Mouse (Mus musculus) hindbrain, embryonic 11.5 days (tissue): Measurements from ENCODE around the gene Frrs1. TPM values are rescaled to one million over a fixed set of nuclear protein-coding genes. Genes with fewer than 3 reads are reported as not detected.
A peak's percentile ranks its signal among the peaks of the same experiment; 100 is the strongest.

Experiments used
- ATAC-seq: fragments of 200-750 bp; cut with Nextera tagmentation; 2 replicates; pipeline ENCODE4 v1.8.0; 2017; ENCODE audit warnings: mild to moderate bottlenecking, moderate TSS enrichment, moderate library complexity; ENCODE audit not compliant: low FRiP score
- DNase-seq: peaks from one replicate; pipeline ENCODE4 v3.0.0-alpha.2; 2015; ENCODE audit warnings: low spot score
- H3K27ac ChIP-seq: fragments of 300-500 bp; sonication (generic); 2 replicates; pipeline ENCODE4 v1.5.1; 2014; ENCODE audit warnings: mild to moderate bottlenecking, low read depth, low read length
- H3K27me3 ChIP-seq: fragments of 300-500 bp; sonication (generic); 2 replicates; pipeline ENCODE4 v1.6.1; 2014; ENCODE audit warnings: mild to moderate bottlenecking, low read length, moderate library complexity, mixed read lengths; ENCODE audit not compliant: control insufficient read depth, insufficient read depth
- H3K36me3 ChIP-seq: fragments of 300-500 bp; sonication (generic); 2 replicates; pipeline ENCODE4 v1.6.1; 2014; ENCODE audit warnings: mild to moderate bottlenecking, low read length, moderate library complexity, mixed read lengths; ENCODE audit not compliant: control insufficient read depth, insufficient read depth
- H3K4me1 ChIP-seq: fragments of 300-500 bp; sonication (generic); replicated peaks from 2 replicates; pipeline ENCODE4 v1.6.1; 2014; ENCODE audit warnings: low read length, mixed read lengths; ENCODE audit not compliant: control insufficient read depth, insufficient read depth
- H3K4me2 ChIP-seq: fragments of 300-500 bp; sonication (generic); replicated peaks from 2 replicates; pipeline ENCODE4 v1.6.1; 2014; ENCODE audit warnings: mild to moderate bottlenecking, low read depth, low read length
- H3K4me3 ChIP-seq: fragments of 300-500 bp; sonication (generic); 2 replicates; pipeline ENCODE4 v1.5.1; 2014; ENCODE audit warnings: low read depth, low read length
- H3K9ac ChIP-seq: fragments of 300-500 bp; sonication (generic); 2 replicates; pipeline ENCODE4 v1.6.1; 2014; ENCODE audit warnings: low read depth, low read length
- H3K9me3 ChIP-seq: fragments of 300-500 bp; sonication (generic); 2 replicates; pipeline ENCODE4 v1.6.1; 2016; ENCODE audit warnings: low read length; ENCODE audit not compliant: control insufficient read depth
- WGBS: fragments of 180-500 bp; shearing (Covaris S2); extraction: QIAGEN DNeasy Blood & Tissue Kit; methylation state at CpG from one replicate; pipeline ENCODE4 v1.1.7; 2014; 5-methylcytosine and 5-hydroxymethylcytosine counted together
- polyA plus RNA-seq: library from polyadenylated mRNA; unstranded; fragments of >200 nt; fragmentation: Nextera tagmentation; extraction: Ambion mirVana; gene quantifications from 2 replicates; pipeline ENCODE4 v1.2.1, GENCODE M21; 2014

Frrs1 gene
- polyA plus RNA-seq, 1 experiment from 2014 or later, result 9.5 TPM

DNA sequence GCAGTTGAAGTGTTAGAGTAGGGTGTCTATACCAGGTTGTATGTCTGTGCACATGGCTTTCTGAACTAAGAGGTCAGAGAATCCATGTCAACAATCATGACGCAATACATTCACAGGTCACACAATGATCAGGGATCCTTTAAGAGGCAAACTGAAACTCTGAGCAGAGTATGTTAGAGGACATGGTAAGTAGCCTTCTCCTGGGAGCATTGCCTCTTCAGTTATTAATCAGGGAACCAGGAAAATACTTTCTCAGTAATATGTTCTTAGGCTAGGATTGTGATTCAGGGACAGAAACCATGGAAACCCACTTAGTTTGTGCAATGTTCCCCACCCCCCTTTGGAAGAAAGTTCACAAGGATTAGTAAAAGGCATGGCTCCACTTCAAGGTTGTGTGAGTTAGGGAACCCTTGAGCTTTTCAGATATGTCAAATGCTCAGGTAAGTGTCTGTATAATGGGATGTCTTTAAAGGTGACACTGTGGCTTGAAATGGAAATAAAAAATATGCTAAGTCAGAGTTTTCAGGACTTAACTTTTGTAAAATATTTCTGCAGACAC is 82.4 kb downstream of the Frrs1 start:
- Histone ChIP-seq H3K9ac (no peak overlapping the region), H3K27me3 (no peaks in the 10 kb centered on the region), H3K36me3 (no peaks in the 10 kb centered on the region), H3K4me2 (no peak overlapping the region), H3K27ac (no peak overlapping the region), H3K4me3 (no peak overlapping the region), H3K4me1 (no peaks in the 10 kb centered on the region), H3K9me3 (no peaks in the 10 kb centered on the region)
- ATAC-seq, result no peak
- WGBS, result 96% methylated on average over 1 of the region's 1 CpGs
- no peak for DNase-seq

DNA sequence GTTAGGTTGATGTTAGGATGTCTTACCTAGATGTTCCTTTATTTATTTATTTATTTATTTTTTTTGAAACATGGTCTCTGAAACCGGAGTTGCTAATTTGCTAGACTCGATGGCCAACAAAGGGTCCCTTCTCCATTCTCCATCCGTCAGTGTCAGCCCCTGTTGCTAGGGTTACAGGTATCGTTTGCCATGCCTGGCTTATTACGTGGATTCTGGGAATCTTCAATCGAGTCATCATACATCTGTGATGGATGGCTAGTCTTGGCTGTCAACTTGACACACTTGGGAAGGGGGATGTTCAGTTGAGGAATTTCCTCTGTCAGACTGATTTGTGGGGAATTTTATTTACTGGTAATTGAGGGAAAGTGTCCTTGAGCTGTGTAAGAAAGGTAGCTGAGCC is 83.5 kb downstream of the Frrs1 start:
- H3K27me3 ChIP-seq, result no peaks in the 10 kb centered on the region
- ATAC-seq (peak; percentile 63; the same call in 1 of the 2 replicates), DNase-seq (no peak)
- no peak overlapping the region for H3K27ac ChIP-seq
- no peaks in the 10 kb centered on the region for H3K9me3 ChIP-seq
- no peak overlapping the region for H3K4me3 ChIP-seq
- H3K9ac ChIP-seq, result no peak overlapping the region
- no peaks in the 10 kb centered on the region for H3K36me3 ChIP-seq
- no peak overlapping the region for H3K4me2 ChIP-seq
- 54% methylated on average over 6 of the region's 6 CpGs for WGBS
- H3K4me1 ChIP-seq, result no peaks in the 10 kb centered on the region

- 90% methylated on average over 4 of the region's 4 CpGs for WGBS
- Histone ChIP-seq H3K27ac (no peak overlapping the region), H3K9me3 (no peaks in the 10 kb centered on the region), H3K4me1 (no peaks in the 10 kb centered on the region), H3K4me3 (no peak overlapping the region), H3K27me3 (no peaks in the 10 kb centered on the region), H3K9ac (no peak overlapping the region), H3K36me3 (no peaks in the 10 kb centered on the region), H3K4me2 (no peak overlapping the region)
- no peak for ATAC-seq
- no peak for DNase-seq
Measured at GRCm38 (mm10) chr3:116943422-116943821, 84.2 kb downstream of the Frrs1 start.

- no peaks in the 10 kb centered on the region for H3K27me3 ChIP-seq
Measured at GRCm38 (mm10) chr3:116946476-116946875, 87.2 kb downstream of the Frrs1 start.

DNA sequence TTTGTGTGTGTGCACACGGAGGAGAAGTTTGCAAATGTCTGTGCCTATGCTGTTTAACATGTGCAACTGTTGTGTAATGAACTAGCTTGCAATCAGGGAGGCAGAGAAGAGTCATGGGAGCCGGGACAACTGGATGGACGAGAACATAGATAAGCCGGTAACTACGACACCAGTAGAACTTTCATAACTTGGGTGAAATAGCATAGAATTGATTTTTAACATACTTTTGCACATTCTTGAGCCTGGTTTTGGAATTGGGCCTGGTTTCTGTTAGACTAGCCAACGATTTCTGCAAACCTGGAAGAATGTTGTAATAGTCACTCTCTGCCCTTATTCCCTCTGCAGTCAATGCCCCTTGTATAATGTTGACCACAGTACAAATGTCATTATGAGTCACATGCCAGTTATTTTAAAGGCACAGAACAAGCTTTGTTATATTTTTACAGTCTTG is 91.4 kb downstream of the Frrs1 start:
- WGBS, result 86% methylated on average over 6 of the region's 6 CpGs
- no peaks in the 10 kb centered on the region for H3K9me3 ChIP-seq
- no peak for DNase-seq

More at GRCm38 (mm10) chr3:116946476-116946875, 87.2 kb downstream of the Frrs1 start:
- no peak for DNase-seq
- H3K4me3 ChIP-seq, result no peak overlapping the region
- H3K27ac ChIP-seq, result no peak overlapping the region
- H3K36me3 ChIP-seq, result no peaks in the 10 kb centered on the region
- no peak overlapping the region for H3K4me2 ChIP-seq
- H3K9ac ChIP-seq, result no peak overlapping the region
- 87% methylated on average over 4 of the region's 4 CpGs for WGBS
- H3K4me1 ChIP-seq, result no peaks in the 10 kb centered on the region
- no peak for ATAC-seq
- H3K9me3 ChIP-seq, result no peaks in the 10 kb centered on the region

GRCm38 (mm10) chr3:116951489-116951888 is 92.2 kb downstream of the Frrs1 start:
- H3K36me3 ChIP-seq, result no peaks in the 10 kb centered on the region
- H3K4me3 ChIP-seq, result no peak overlapping the region
- H3K9ac ChIP-seq, result no peak overlapping the region
- no peak for ATAC-seq
- no peak overlapping the region for H3K4me2 ChIP-seq
- no peak overlapping the region for H3K27ac ChIP-seq
- H3K9me3 ChIP-seq, result no peaks in the 10 kb centered on the region
- H3K27me3 ChIP-seq, result no peaks in the 10 kb centered on the region
- 92% methylated on average over 3 of the region's 3 CpGs for WGBS
- no peak for DNase-seq
- no peaks in the 10 kb centered on the region for H3K4me1 ChIP-seq

More for the DNA sequence above, 91.4 kb downstream of the Frrs1 start:
- H3K27me3 ChIP-seq, result no peaks in the 10 kb centered on the region
- H3K9ac ChIP-seq, result no peak overlapping the region
- no peak for ATAC-seq
- H3K4me1 ChIP-seq, result no peaks in the 10 kb centered on the region
- H3K4me3 ChIP-seq, result no peak overlapping the region
- H3K4me2 ChIP-seq, result no peak overlapping the region
- no peaks in the 10 kb centered on the region for H3K36me3 ChIP-seq
- no peak overlapping the region for H3K27ac ChIP-seq

DNA sequence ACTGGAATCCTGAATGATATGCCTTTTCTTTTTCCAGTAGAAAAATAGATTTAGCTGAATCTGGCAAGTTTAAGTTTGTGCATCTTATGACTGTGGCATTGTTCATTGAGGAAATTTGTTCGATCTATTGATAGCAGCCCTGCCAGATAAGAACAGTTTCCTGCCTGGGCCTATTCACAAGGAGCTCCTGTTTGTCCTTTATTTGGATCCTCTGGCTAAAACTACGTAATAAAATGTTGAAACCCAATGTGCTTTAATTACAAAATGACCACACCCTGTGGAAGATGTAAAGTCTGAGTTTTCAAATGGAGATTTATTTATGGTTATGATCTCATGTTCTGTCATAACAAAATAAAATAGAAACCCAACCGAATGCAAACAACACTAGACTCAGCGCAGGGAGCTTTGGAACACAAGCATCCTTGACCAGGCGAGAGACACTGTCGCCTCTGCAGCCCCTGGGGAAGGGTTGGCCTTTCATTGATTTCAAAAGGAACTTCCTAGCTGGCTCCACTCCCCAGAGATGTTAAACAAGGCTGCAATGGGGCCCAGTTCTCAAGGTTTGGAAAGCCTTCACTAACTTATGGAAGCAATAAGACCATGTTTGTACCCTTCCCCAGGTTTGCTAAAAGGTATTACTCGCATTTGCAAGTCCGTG is 93.1 kb downstream of the Frrs1 start:
- Histone ChIP-seq H3K27ac (no peak overlapping the region), H3K4me3 (no peak overlapping the region), H3K9ac (no peak overlapping the region), H3K4me1 (no peaks in the 10 kb centered on the region), H3K27me3 (no peaks in the 10 kb centered on the region), H3K36me3 (no peaks in the 10 kb centered on the region), H3K9me3 (no peaks in the 10 kb centered on the region), H3K4me2 (no peak overlapping the region)
- ATAC-seq, result no peak
- 82% methylated on average over 8 of the region's 8 CpGs for WGBS
- no peak for DNase-seq

DNA sequence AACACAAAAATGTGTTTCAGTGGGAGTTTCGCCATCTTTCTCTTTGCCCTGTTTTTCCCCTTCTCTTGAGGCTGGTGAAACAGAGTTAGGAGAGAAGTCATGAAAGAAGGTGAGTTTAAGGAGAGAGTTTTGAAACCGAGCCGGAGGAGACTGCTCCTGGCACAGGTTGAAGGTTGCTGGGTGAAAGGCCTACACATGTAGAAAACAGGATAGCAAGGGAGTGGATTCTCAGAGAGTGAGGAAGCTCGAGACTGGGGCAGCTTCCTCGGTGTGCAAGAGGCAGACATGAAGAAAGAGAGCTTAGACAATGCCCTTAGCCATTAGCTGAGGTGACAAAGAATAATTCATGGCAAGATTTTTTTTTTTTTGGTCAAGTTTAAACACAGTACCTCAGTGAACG is 94.1 kb downstream of the Frrs1 start:
- H3K9me3 ChIP-seq, result no peaks in the 10 kb centered on the region
- ATAC-seq (no peak), DNase-seq (no peak)
- H3K4me3 ChIP-seq, result no peak overlapping the region
- H3K27ac ChIP-seq, result no peak overlapping the region
- H3K27me3 ChIP-seq, result no peaks in the 10 kb centered on the region
- H3K9ac ChIP-seq, result no peak overlapping the region
- no peak overlapping the region for H3K4me2 ChIP-seq
- H3K36me3 ChIP-seq, result no peaks in the 10 kb centered on the region
- H3K4me1 ChIP-seq, result no peaks in the 10 kb centered on the region
- WGBS, result 85% methylated on average over 6 of the region's 6 CpGs

DNA sequence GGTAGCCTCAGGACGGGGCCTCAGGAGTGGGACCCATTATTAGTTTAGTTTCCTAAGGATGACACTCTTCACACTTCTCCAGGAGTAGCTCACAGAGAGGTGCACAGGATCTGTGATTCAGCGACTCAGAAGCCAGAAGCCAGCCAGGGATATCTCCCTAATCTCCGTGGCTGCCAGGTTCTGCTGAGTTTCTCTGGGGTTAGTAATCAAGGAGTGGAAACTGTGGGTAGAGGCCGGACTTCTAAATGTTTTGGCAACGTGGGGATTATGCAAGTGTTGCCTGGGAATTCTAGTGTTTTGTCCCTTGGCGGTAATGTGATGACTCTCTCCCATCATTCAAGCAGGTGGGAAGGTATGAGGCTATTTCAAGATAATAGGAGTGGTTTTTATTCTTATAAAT is 95.8 kb downstream of the Frrs1 start:
- 72% methylated on average over 6 of the region's 6 CpGs for WGBS
- no peaks in the 10 kb centered on the region for H3K36me3 ChIP-seq
- H3K4me1 ChIP-seq, result no peaks in the 10 kb centered on the region
- no peak overlapping the region for H3K4me2 ChIP-seq
- no peaks in the 10 kb centered on the region for H3K27me3 ChIP-seq
- no peak overlapping the region for H3K9ac ChIP-seq
- no peak overlapping the region for H3K27ac ChIP-seq
- ATAC-seq (no peak), DNase-seq (no peak)
- H3K4me3 ChIP-seq, result no peak overlapping the region
- no peaks in the 10 kb centered on the region for H3K9me3 ChIP-seq
